Mouse (Mus musculus): ENCODE measurements around the gene Mpzl1.

DNA sequence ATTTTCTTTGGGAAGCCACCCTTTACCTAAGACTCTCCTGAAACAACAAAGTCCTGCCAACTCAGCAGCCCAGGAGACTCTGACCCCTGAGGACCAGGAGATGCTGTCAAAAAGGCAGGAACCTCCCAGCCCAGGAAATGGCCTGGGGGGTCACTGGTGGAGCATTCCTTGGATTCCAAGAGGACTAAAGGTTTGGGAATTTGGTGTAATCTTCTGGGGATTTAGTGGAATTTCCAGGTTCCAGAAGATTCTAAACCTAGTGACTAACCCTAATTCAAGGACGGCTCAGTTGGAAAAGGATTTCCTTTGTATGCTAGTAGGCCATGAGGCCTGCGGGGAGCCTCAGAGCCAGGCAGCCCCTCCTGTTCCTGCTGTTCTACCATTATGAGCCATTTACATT is 18.2 kb upstream of the Mpzl1 start:
- TF ChIP-seq CTCF (IDR thresholded peaks at IDR 0.05; ENCODE audit: insufficient read depth, low read length) = no peak
- TF ChIP-seq POLR2A (IDR thresholded peaks at IDR 0.05; ENCODE audit: borderline replicate concordance, extremely low read depth, low read depth, low read length) = no peak

All from lung, adult 2 months (tissue).